Mouse (Mus musculus) embryonic facial prominence, embryonic 11.5 days (tissue): ENCODE results near the gene Wnt3a. TPM values are rescaled to one million over a fixed set of nuclear protein-coding genes. Genes with fewer than 3 reads are reported as not detected.

ENCODE experiments used
- ATAC-seq: fragments of 200-750 bp; cut with Nextera tagmentation; replicated peaks from 2 replicates; pipeline ENCODE4 v1.8.0; 2017; ENCODE audit warnings: low read depth; ENCODE audit not compliant: insufficient number of reproducible peaks, low FRiP score, low TSS enrichment
- DNase-seq: peaks from one replicate; pipeline ENCODE4 v3.0.0-alpha.2; 2015; ENCODE audit warnings: low spot score
- H3K27ac ChIP-seq: fragments of 300-500 bp; sonication (generic); replicated peaks from 2 replicates; pipeline ENCODE4 v1.5.1; 2014; ENCODE audit warnings: mild to moderate bottlenecking, low read depth, low read length, control low read depth
- H3K27me3 ChIP-seq: fragments of 300-500 bp; sonication (generic); 2 replicates; pipeline ENCODE4 v1.6.1; 2014; ENCODE audit warnings: mild to moderate bottlenecking, low read length, moderate library complexity, mixed read lengths; ENCODE audit not compliant: control insufficient read depth, insufficient read depth
- H3K36me3 ChIP-seq: fragments of 300-500 bp; sonication (generic); replicated peaks from 2 replicates; pipeline ENCODE4 v1.6.1; 2014; ENCODE audit warnings: low read depth, mild to moderate bottlenecking, low read length, moderate library complexity, mixed read lengths; ENCODE audit not compliant: control insufficient read depth, insufficient read depth
- H3K4me1 ChIP-seq: fragments of 300-500 bp; sonication (generic); 2 replicates; pipeline ENCODE4 v1.6.1; 2014; ENCODE audit warnings: low read length, mixed read lengths; ENCODE audit not compliant: control insufficient read depth, insufficient read depth
- H3K4me2 ChIP-seq: fragments of 300-500 bp; sonication (generic); 2 replicates; pipeline ENCODE4 v1.6.1; 2014; ENCODE audit warnings: low read depth, mild to moderate bottlenecking, control low read depth, low read length, moderate library complexity
- H3K4me3 ChIP-seq: fragments of 300-500 bp; sonication (generic); 2 replicates; pipeline ENCODE4 v1.5.1; 2014; ENCODE audit warnings: low read depth, low read length, control low read depth
- H3K9ac ChIP-seq: fragments of 300-500 bp; sonication (generic); replicated peaks from 2 replicates; pipeline ENCODE4 v1.6.1; 2014; ENCODE audit warnings: mild to moderate bottlenecking, control low read depth, low read length
- H3K9me3 ChIP-seq: fragments of 300-500 bp; sonication (generic); replicated peaks from 2 replicates; pipeline ENCODE4 v1.6.1; 2016; ENCODE audit warnings: mild to moderate bottlenecking, low read length, inconsistent platforms, mixed read lengths; ENCODE audit not compliant: control insufficient read depth
- WGBS: fragments of 180-500 bp; shearing (Covaris S2); extraction: QIAGEN DNeasy Blood & Tissue Kit; methylation state at CpG from one replicate; pipeline ENCODE4 v1.1.7; 2014; 5-methylcytosine and 5-hydroxymethylcytosine counted together
- polyA plus RNA-seq: library from polyadenylated mRNA; unstranded; fragments of >200 nt; fragmentation: Nextera tagmentation; extraction: Ambion mirVana; gene quantifications from 2 replicates; pipeline ENCODE4 v1.2.1, GENCODE M21; 2014

The Wnt3a gene
- polyA plus RNA-seq, 1 experiment from 2014 or later = 0.77 TPM

DNA sequence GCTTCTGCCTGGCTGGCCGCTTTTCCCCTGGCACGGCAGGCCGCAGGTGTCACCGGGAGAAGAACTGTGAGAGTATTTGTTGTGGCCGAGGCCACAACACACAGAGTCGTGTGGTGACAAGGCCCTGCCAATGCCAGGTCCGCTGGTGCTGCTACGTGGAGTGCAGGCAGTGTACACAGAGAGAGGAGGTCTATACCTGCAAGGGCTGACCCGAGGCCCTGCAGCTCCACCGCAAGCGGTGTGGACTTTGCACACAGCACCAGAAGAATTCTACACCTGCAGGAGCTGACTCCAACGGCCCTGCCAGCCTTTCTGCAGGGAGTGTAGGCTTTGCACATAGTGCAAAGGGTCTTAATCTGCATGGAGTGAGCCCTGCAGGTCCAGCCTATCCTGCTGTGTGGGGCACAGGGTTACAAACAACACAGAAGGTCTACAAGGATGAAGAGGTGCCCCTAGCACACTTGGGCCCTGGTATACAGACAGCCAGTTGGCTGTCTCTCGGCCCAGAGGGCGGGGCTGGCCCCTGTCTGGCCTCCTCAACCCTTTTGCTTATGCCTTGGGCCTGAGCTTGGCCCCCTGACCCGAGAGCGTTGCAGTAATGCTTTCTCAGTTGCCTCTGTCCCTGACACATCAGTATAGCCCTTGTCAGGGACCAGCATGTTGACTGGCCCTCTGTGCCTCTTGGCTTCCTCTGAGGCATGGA lies 40.8 kb upstream of the Wnt3a start:
- H3K4me2 ChIP-seq = no peak overlapping the region
- H3K4me1 ChIP-seq = peaks cover 3% of the 10 kb centered on the region; the same call in 1 of the 2 replicates
- no peaks in the 10 kb centered on the region for H3K27me3 ChIP-seq
- WGBS = 76% methylated on average over 16 of the region's 16 CpGs
- no peaks in the 10 kb centered on the region for H3K36me3 ChIP-seq
- ATAC-seq = no peak
- no peak overlapping the region for H3K27ac ChIP-seq
- H3K9me3 ChIP-seq = no peaks in the 10 kb centered on the region
- no peak for DNase-seq
- H3K4me3 ChIP-seq = no peak overlapping the region
- no peak overlapping the region for H3K9ac ChIP-seq

DNA sequence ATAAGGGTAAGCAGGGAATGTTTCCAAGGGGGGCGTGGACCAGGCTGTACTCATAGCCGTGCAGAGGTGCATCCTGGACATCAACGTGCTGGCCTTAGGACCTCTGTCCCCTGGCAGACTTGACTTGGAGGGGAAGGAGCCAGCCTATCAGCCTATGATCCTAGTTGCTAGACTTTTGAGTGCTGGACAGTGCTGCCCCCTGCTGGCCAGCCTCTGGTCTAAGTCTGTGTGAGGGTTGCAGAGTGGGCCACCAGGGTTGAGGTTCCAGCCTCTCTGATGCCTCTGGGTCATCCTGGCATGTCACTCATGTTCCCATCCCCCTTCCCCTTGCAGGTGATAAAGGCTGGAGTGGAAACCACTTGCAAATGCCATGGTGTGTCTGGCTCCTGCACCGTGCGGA lies 40.0 kb upstream of the Wnt3a start:
- Histone ChIP-seq H3K4me3 (no peak overlapping the region), H3K9me3 (no peaks in the 10 kb centered on the region), H3K4me2 (no peak overlapping the region), H3K36me3 (no peaks in the 10 kb centered on the region), H3K9ac (no peak overlapping the region), H3K27me3 (no peaks in the 10 kb centered on the region), H3K4me1 (peaks cover 3% of the 10 kb centered on the region; the same call in 1 of the 2 replicates), H3K27ac (no peak overlapping the region)
- DNase-seq (peak; percentile 85), ATAC-seq (peak; percentile 34; the same call in 1 of the 2 replicates)
- 34% methylated on average over 5 of the region's 5 CpGs for WGBS

DNA sequence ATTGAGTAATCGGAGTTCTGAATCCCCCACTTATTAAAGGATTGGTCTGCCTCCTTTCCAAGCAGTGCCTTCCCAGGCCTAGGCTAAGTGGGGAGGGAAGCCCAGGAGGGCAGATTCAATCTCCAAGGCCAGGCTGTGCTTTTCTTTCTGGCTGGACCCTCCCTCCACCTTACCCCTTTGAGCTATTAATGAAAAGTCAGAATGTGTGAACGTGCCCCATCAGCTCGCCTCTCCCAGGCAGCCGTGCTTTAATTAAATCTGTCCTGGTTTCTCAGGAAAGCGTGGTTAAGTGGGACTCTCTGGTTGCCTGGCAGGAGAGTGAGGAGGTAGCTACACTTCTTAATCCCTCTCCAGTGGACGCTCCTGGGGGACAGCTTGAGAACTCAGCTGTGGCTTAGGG lies 39.1 kb upstream of the Wnt3a start:
- H3K36me3 ChIP-seq = no peaks in the 10 kb centered on the region
- no peak overlapping the region for H3K4me3 ChIP-seq
- ATAC-seq = no peak
- WGBS = 8% methylated on average over 6 of the region's 6 CpGs
- no peaks in the 10 kb centered on the region for H3K27me3 ChIP-seq
- no peak overlapping the region for H3K9ac ChIP-seq
- H3K4me2 ChIP-seq = no peak overlapping the region
- H3K27ac ChIP-seq = no peak overlapping the region
- peaks cover 3% of the 10 kb centered on the region; the same call in 1 of the 2 replicates for H3K4me1 ChIP-seq
- H3K9me3 ChIP-seq = no peaks in the 10 kb centered on the region
- no peak for DNase-seq

DNA sequence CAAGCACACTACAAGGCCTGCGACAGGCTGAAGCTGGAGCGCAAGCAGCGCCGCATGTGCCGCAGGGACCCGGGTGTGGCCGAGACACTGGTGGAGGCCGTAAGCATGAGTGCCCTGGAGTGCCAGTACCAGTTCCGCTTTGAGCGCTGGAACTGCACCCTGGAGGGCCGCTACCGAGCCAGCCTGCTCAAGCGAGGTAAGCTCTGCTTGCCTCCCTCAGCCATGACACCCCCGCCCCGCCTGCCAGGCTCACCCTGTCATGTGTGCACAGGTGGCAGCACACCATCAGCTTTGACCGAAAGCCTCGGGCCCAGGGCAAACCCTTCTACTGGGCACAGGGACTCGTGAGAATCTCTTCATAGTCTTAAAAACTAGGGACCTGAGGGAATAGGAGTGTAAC lies 37.1 kb upstream of the Wnt3a start:
- H3K4me3 ChIP-seq = no peak overlapping the region
- H3K36me3 ChIP-seq = no peaks in the 10 kb centered on the region
- ATAC-seq = no peak
- no peak overlapping the region for H3K27ac ChIP-seq
- no peaks in the 10 kb centered on the region for H3K9me3 ChIP-seq
- no peak for DNase-seq
- H3K27me3 ChIP-seq = no peaks in the 10 kb centered on the region
- H3K4me1 ChIP-seq = peaks cover 3% of the 10 kb centered on the region; the same call in 1 of the 2 replicates
- 80% methylated on average over 18 of the region's 18 CpGs for WGBS
- H3K9ac ChIP-seq = no peak overlapping the region
- H3K4me2 ChIP-seq = no peak overlapping the region

DNA sequence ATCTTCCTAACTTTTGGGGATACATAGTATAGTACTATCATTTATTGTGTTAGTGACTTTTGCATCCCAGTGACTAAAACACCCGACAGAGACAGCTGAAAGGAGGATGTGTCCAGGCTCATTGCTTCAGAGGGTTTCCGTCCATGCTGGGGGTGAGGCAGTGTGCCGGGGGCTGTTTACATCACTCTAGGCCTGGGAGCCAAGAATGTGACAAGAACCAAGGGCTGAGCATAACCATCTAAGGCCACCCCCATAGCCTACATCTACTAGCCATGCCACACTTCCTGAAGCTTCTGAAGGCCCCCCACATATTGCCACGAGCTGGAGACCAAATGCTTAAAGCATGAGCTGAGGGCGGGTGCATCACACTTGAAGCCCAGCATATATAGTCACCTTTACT lies 34.2 kb upstream of the Wnt3a start:
- H3K4me2 ChIP-seq = no peak overlapping the region
- no peaks in the 10 kb centered on the region for H3K27me3 ChIP-seq
- H3K4me1 ChIP-seq = peaks cover 3% of the 10 kb centered on the region; the same call in 1 of the 2 replicates
- H3K9me3 ChIP-seq = no peaks in the 10 kb centered on the region
- no peaks in the 10 kb centered on the region for H3K36me3 ChIP-seq
- WGBS = 77% methylated on average over 5 of the region's 5 CpGs
- no peak overlapping the region for H3K27ac ChIP-seq
- no peak overlapping the region for H3K4me3 ChIP-seq
- ATAC-seq (no peak), DNase-seq (no peak)
- H3K9ac ChIP-seq = no peak overlapping the region

DNA sequence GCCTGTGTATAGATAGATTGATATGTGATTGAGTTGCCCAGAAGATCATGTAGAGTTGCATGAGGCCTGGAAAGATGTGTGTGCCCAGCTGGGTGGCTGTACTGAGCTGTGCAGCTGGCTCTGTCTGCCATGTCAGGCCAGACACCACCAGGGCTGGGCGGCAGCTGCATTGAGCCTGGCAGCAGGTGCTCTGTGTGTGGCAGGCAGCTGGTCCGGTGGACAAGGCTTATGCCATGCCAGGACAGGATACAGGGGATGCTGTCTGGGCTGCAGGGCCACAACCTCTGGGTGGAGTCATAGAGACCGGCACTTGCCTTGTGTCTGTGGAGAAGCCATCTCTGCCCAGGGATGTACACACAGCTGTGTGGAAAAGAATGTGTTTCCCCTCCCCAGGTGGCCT lies 32.4 kb upstream of the Wnt3a start:
- DNase-seq = no peak
- WGBS = 82% methylated on average over 3 of the region's 3 CpGs
- Histone ChIP-seq H3K9me3 (no peaks in the 10 kb centered on the region), H3K27me3 (no peaks in the 10 kb centered on the region), H3K27ac (no peak overlapping the region), H3K4me2 (no peak overlapping the region), H3K4me3 (no peak overlapping the region), H3K4me1 (no peaks in the 10 kb centered on the region), H3K36me3 (no peaks in the 10 kb centered on the region), H3K9ac (no peak overlapping the region)
- ATAC-seq = no peak

DNA sequence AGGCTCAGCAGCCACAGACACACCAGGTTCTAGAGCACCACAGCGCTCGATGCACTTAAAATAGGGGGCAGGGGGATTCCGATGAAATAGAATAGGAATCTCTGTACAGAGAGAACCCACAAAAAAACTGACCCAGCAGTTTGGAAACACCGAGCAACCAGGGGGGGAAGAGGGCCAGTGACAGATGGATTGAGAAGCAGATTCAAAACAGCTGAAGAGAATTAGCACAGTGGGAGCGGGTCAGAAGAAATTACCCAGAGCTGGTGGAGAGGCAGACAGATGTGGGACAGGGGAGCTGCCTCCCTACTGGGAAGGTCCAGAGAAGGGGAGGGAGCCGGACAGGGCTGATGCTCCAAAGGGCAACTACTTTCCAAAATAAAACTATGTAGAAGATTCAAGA lies 26.0 kb upstream of the Wnt3a start:
- Histone ChIP-seq H3K9me3 (no peaks in the 10 kb centered on the region), H3K9ac (no peak overlapping the region), H3K27me3 (no peaks in the 10 kb centered on the region; the same call in 1 of the 2 replicates), H3K4me3 (no peak overlapping the region), H3K4me1 (peaks cover 8% of the 10 kb centered on the region; the same call in 1 of the 2 replicates), H3K27ac (no peak overlapping the region), H3K36me3 (no peaks in the 10 kb centered on the region), H3K4me2 (no peak overlapping the region)
- DNase-seq (peak; percentile 59), ATAC-seq (no peak)
- 43% methylated on average over 6 of the region's 6 CpGs for WGBS

DNA sequence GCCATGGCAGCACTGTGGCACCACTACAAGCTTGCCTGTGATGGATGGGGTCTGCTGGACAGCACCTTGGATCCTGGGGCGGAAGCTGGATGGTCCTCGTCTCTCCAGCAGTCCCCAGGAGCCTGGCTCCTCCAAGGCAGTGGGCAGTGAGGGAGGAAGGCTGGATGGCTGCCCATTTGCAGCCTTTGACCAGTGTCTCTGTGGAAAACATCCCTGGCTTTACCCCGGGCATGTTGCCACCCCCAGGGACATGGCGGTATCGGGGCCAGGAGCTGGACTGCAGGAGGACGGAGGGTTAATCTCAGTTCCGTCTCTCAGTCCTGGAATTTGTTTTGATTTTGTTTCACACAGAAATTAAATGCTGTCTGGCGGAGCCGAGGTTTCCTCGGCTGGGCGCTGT lies 23.4 kb upstream of the Wnt3a start:
- 41% methylated on average over 11 of the region's 11 CpGs for WGBS
- H3K27ac ChIP-seq = no peak overlapping the region
- DNase-seq = no peak

More for the DNA sequence above, 23.4 kb upstream of the Wnt3a start:
- H3K9me3 ChIP-seq = no peaks in the 10 kb centered on the region
- no peak for ATAC-seq
- H3K27me3 ChIP-seq = no peaks in the 10 kb centered on the region; the same call in 1 of the 2 replicates
- H3K36me3 ChIP-seq = no peaks in the 10 kb centered on the region
- H3K4me3 ChIP-seq = no peak overlapping the region
- H3K9ac ChIP-seq = no peak overlapping the region
- no peak overlapping the region for H3K4me2 ChIP-seq
- H3K4me1 ChIP-seq = peaks cover 13% of the 10 kb centered on the region
